Mouse (Mus musculus): ENCODE results near the gene Nsmce3.

The Nsmce3 gene

GRCm38 (mm10) chr7:64872743-64873241 is at the start of gene Nsmce3:
TSS of gene Nsmce3 (minus strand) at chr7:64872997.
- DNase-seq (ENCODE audit: low read depth, low spot score): peak; percentile 81

GRCm38 (mm10) chr7:64921189-64921588 is 48.4 kb upstream of the Nsmce3 start:
- DNase-seq (ENCODE audit: low read depth, low spot score): no peak

GRCm38 (mm10) chr7:64920735-64921134 is 47.9 kb upstream of the Nsmce3 start:
- DNase-seq (ENCODE audit: low read depth, low spot score): no peak

GRCm38 (mm10) chr7:64916654-64917053 is 43.9 kb upstream of the Nsmce3 start:
- no peak for DNase-seq (ENCODE audit: low read depth, low spot score)

- peak; percentile 71 for DNase-seq (ENCODE audit: low read depth, low spot score)
Observed at GRCm38 (mm10) chr7:64915121-64915520, 42.3 kb upstream of the Nsmce3 start.

GRCm38 (mm10) chr7:64911945-64912344 is 39.1 kb upstream of the Nsmce3 start:
- peak; percentile 64 for DNase-seq (ENCODE audit: low read depth, low spot score)

GRCm38 (mm10) chr7:64910208-64910607 is 37.4 kb upstream of the Nsmce3 start:
- no peak for DNase-seq (ENCODE audit: low read depth, low spot score)

- no peak for DNase-seq (ENCODE audit: low read depth, low spot score)
Observed at GRCm38 (mm10) chr7:64906955-64907354, 34.2 kb upstream of the Nsmce3 start.

GRCm38 (mm10) chr7:64905506-64905905 is 32.7 kb upstream of the Nsmce3 start:
- no peak for DNase-seq (ENCODE audit: low read depth, low spot score)

- DNase-seq (ENCODE audit: low read depth, low spot score): no peak
Observed at GRCm38 (mm10) chr7:64900249-64900648, 27.5 kb upstream of the Nsmce3 start.

GRCm38 (mm10) chr7:64896587-64896986 is 23.8 kb upstream of the Nsmce3 start:
- DNase-seq (ENCODE audit: low read depth, low spot score): no peak

GRCm38 (mm10) chr7:64895685-64896101 is 22.9 kb upstream of the Nsmce3 start:
- DNase-seq (ENCODE audit: low read depth, low spot score): no peak

GRCm38 (mm10) chr7:64891139-64891538 is 18.3 kb upstream of the Nsmce3 start:
- DNase-seq (ENCODE audit: low read depth, low spot score): no peak

GRCm38 (mm10) chr7:64889919-64890318 is 17.1 kb upstream of the Nsmce3 start:
- no peak for DNase-seq (ENCODE audit: low read depth, low spot score)

- no peak for DNase-seq (ENCODE audit: low read depth, low spot score)
Observed at GRCm38 (mm10) chr7:64884187-64884862, 11.5 kb upstream of the Nsmce3 start.

- no peak for DNase-seq (ENCODE audit: low read depth, low spot score)
Observed at GRCm38 (mm10) chr7:64882243-64882642, 9.4 kb upstream of the Nsmce3 start.

- DNase-seq (ENCODE audit: low read depth, low spot score): no peak
Observed at GRCm38 (mm10) chr7:64881387-64881786, 8.6 kb upstream of the Nsmce3 start.

GRCm38 (mm10) chr7:64880415-64880814 is 7.6 kb upstream of the Nsmce3 start:
- no peak for DNase-seq (ENCODE audit: low read depth, low spot score)

GRCm38 (mm10) chr7:64874941-64875340 is 2.1 kb upstream of the Nsmce3 start:
- peak; percentile 64 for DNase-seq (ENCODE audit: low read depth, low spot score)

- no peak for DNase-seq (ENCODE audit: low read depth, low spot score)
Observed at GRCm38 (mm10) chr7:64873266-64873665, 469 bp upstream of the Nsmce3 start.

- no peak for DNase-seq (ENCODE audit: low read depth, low spot score)
Observed at GRCm38 (mm10) chr7:64871987-64872742, 632 bp downstream of the Nsmce3 start.

GRCm38 (mm10) chr7:64869549-64870065 is 3.2 kb downstream of the Nsmce3 start:
- DNase-seq (ENCODE audit: low read depth, low spot score): no peak

GRCm38 (mm10) chr7:64863538-64863937 is 9.3 kb downstream of the Nsmce3 start:
- no peak for DNase-seq (ENCODE audit: low read depth, low spot score)

All from telencephalon, adult 2 months (tissue).